Mouse (Mus musculus): Measurements from ENCODE around the gene Ifitm1.

The Ifitm1 gene

GRCm38 (mm10) chr7:140966921-140967320, at the start of gene Ifitm1:
Gene Ifitm1, plus strand, starts transcription at chr7:140967221.
- no peak for DNase-seq (ENCODE audit: low read depth)

DNA sequence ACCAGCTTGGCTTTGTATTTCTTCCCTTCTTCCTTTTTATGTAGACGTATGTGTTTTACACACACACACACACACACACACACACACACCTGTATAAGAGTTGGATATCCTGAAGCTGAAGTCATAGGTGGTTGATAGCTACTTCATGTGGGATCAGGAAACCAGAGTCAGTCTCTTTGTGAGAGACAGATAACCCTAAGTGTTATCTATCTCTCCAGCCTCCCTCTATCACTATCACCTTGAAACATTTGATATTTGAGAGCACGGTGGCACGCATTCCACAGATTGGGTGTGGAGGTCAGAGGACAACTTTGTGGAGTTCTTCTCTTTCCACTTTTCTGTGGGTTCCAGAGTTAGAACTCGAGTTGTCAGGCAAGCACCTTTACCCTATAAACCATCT, 47.1 kb upstream of the Ifitm1 start:
- no peak for DNase-seq (ENCODE audit: low read depth)

DNA sequence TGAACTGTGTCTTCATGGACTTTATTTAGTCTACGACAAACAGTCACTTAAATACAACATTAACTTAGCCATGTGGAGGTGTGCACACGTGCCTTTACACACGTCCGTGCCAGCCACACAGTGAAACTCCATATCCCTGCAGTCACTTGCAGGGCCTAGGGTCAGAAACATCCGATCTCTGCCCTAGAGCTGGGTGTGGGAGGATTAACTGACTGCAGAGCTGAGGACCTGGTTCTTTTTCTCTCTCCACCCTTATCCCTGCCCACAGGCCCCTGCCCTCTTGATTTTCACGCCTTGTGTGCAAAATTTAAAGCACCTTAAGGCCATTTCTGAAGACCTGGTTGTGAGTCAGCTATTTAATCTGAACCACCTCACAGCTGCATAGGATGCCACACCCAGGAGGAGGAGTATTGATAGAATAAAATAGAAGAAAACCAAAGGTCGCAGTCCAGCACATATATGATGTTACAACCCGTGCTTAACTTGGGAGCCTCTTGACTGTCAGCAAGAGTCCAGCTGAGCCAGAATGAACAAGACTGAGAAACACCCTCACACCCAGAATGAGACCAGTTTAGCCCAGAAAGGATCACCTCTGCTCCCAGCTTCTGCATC, 46.5 kb upstream of the Ifitm1 start, which contains the start of gene Nlrp6:
Gene Nlrp6 (plus strand): TSS at position 485 of the 612 bp plus-strand sequence.
- DNase-seq (ENCODE audit: low read depth), result no peak

GRCm38 (mm10) chr7:140921225-140921975, 45.6 kb upstream of the Ifitm1 start:
- DNase-seq (ENCODE audit: low read depth), result no peak

GRCm38 (mm10) chr7:140922398-140923069, 44.5 kb upstream of the Ifitm1 start:
- no peak for DNase-seq (ENCODE audit: low read depth)

DNA sequence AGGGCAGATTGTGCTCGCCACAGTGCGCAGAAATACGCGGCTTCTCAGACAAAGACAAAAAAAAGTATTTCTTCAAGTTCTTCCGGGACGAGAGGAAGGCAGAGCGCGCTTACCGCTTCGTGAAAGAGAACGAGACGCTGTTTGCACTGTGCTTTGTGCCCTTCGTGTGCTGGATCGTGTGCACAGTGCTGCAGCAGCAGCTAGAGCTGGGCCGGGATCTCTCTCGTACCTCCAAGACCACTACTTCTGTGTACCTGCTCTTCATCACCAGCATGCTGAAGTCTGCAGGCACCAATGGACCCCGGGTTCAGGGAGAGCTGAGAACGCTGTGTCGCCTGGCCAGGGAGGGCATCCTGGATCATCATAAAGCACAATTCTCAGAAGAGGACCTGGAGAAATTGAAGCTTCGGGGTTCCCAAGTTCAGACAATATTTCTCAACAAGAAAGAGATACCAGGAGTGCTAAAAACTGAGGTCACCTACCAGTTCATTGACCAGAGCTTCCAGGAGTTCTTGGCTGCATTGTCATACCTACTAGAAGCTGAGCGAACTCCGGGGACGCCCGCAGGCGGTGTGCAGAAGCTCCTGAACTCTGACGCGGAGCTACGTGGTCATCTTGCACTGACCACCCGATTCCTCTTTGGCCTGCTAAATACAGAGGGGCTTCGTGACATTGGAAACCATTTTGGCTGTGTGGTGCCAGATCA, 43.8 kb upstream of the Ifitm1 start:
- DNase-seq (ENCODE audit: low read depth), result no peak

- DNase-seq (ENCODE audit: low read depth), result no peak
These were observed 39.8 kb upstream of the Ifitm1 start for GRCm38 (mm10) chr7:140927181-140927580.

- DNase-seq (ENCODE audit: low read depth), result no peak
These were observed 28.6 kb upstream of the Ifitm1 start for GRCm38 (mm10) chr7:140938436-140938835.

DNA sequence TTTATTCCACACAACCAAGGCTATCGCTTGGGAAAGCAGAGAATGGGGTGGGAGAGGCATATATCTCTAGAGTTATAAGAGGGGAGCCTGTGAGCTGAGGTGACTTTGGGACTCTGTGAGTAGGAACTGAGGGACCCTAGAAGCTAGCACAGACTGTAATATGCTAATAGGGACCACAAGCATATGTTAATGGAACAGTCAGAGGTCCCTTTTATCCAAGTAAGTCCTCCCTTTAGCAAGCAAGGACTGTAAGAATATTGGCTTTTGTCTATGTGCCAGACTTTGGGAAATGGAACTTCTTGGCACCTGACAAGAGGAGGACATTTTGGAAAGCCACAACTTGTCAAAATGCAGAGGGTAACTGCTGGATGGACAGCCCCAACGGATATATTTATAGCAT, 28.1 kb upstream of the Ifitm1 start:
- DNase-seq (ENCODE audit: low read depth), result no peak

- no peak for DNase-seq (ENCODE audit: low read depth)
These were observed 27.3 kb upstream of the Ifitm1 start for GRCm38 (mm10) chr7:140939669-140940171.

DNA sequence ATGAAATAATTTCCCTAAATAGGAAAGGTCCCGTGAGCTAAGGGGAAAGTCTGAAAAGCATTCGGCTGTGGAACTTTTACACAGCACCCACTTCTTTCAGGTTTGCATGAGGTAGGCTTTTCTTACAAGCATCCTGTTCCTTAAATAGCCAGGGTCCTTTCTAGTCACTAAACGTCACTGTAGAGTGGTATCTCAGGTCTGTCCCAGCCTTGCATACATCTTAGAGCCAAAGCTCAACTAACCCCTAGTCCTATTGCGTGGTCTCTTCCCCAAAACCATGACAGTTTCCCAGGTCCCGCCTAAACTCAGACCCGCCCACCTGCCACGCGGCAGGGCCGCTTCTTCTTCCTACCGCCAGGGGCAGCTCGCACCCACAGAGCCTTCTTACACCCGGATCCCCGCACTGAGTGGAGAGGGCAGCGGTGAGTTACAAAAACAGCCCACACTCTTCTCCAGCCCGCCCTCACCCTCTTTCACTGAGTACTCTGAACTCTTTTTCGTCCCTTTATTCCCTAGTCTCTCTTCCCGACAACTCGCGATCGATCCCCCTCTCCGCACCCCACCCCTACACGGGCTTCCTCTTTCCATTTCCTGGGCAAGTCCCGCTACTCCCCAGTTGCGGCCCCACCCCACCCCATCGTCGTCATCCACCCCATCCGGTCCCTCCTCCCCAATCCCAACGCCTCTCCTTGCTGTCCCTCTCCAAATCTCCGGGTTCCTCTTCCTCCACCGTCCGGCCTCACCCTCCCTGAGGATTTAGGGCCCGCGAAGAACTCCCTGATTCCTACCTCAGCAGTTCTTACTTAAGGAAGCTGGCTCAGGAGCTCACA, 25.6 kb upstream of the Ifitm1 start, which contains the start of gene Pgghg:
Gene Pgghg (plus strand): TSS at position 170 of the 830 bp plus-strand sequence.
- peak; percentile 69 for DNase-seq (ENCODE audit: low read depth)

- no peak for DNase-seq (ENCODE audit: low read depth)
These were observed 24.7 kb upstream of the Ifitm1 start for GRCm38 (mm10) chr7:140942341-140942740.

- no peak for DNase-seq (ENCODE audit: low read depth)
These were observed 24.2 kb upstream of the Ifitm1 start for GRCm38 (mm10) chr7:140942811-140943210.

DNA sequence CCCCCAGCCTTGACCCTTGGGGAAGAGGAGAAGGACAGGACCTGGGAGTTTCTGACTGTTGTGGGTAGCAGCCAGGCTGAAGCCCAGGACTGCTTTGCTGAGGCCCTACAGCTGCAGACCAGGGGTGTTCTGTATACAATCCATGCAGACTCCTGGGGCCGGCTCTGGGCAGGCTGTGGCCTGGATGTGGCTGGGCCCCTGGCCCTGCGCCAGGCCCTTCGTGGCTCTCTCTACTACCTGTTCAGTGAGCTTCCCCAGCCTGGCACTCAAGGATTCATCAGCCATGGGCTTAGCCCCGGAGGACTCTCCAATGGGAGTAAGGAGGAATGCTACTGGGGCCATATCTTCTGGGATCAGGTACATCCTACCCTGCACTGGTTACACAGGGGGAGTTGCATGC, 23.7 kb upstream of the Ifitm1 start:
- no peak for DNase-seq (ENCODE audit: low read depth)

DNA sequence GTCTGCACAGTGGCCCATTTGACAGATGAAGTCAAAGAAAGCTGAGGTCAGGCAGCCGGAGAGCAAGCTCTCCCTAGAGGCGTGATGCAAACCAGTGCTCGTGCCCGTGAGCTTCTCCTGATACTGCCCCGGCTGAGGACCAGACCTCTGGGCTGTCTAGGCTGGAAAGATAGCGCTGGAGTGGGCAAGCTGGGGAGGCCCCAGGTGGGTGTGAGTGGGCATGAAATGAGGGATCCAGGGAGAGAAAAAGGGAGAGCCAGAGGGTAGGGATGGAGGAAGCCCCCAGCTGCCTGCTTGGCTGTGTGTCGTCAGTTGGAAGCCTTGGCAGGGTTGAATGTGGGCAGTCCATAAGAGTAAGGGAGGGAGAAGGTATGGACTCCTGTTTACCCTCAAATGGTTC, 22.8 kb upstream of the Ifitm1 start:
- DNase-seq (ENCODE audit: low read depth), result no peak

DNA sequence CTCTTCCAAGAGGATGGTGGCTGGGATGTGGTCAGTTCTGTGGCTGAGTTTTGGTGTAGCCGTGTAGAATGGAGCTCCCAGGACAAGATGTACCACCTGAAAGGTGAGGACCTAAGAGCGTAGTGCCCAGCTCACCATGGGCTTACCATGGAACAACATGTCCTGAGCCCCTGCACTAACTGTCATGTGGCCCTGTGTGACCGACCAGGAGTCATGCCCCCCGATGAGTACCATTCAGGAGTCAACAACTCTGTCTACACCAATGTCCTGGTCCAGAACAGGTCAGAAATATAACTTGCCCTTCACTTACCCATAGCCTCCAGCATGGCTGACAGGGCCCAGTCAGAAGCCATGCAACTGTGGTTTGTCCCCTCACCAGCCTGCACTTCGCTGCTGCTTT, 21.8 kb upstream of the Ifitm1 start:
- no peak for DNase-seq (ENCODE audit: low read depth)

DNA sequence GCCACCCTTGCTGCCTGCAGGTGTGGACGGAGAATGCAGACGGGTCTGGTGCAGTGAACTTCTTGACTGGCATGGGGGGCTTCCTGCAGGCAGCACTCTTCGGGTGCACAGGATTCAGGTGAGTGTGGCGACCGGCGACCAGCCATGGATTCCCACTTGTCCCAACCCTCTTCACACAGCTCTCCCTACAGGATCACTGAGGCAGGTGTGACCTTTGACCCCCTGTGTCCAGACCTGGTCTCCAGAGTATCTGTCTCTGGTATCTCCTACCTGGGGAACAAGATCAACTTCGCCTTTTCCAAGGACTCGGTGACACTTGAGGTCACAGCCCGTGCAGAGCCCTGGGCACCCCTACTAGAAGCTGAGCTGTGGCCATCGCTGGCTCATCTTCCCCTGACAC, 20.7 kb upstream of the Ifitm1 start:
- no peak for DNase-seq (ENCODE audit: low read depth)

- DNase-seq (ENCODE audit: low read depth), result no peak
These were observed 20.0 kb upstream of the Ifitm1 start for GRCm38 (mm10) chr7:140946980-140947379.

DNA sequence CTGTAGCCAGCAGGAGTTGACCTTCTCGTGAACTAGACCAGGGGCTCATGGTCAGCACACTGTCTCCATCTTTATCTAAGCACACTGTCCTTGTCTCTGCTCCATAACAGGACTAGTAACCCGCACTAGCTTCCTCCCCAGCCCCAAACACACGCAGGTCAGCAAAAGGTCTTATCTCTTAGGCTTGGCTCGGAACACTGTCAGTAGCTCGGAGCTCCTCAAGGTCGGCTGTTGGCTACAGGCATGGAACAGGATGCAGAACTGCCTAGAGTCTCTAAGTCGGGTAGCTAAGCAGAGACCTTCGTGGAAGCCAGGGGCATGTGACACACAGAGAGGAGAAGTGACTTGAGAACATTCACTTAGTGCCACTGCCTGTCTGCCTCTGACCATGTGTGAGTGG, 18.9 kb upstream of the Ifitm1 start:
- DNase-seq (ENCODE audit: low read depth), result no peak

DNA sequence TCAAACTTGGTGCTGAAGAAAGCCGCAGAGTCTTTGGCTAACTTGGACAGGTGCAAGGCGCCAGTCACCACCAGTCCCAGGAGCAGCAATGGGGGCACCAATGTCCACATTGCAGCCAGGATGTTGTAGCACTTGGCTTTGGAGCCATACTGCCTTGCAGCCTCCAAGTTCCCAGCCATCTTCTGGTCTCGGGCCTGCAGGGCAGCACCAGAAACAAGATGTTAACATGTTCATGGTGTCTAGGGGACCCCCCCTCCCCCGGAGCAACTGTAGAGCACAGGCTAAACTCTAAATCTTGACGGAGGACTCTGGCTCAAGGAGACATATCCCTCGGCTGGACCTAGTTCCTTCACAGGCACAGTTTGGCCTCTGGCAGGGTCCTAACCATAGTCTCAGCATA, 17.8 kb upstream of the Ifitm1 start:
- DNase-seq (ENCODE audit: low read depth), result no peak

GRCm38 (mm10) chr7:140949824-140950530, 17.0 kb upstream of the Ifitm1 start, which contains the start of gene Ifitm5:
Gene Ifitm5, minus strand, starts transcription at chr7:140950291.
- DNase-seq (ENCODE audit: low read depth), result no peak

Measured in c-Kit-positive CD71-negative TER-119-negative erythroid progenitor cells, embryonic 14.5 days (primary cell).